Mouse (Mus musculus) testis, postnatal 14 days (tissue): Measurements from ENCODE around the gene Arl5c.

Source experiments
- DNase-seq: peaks from one replicate; pipeline ENCODE4 v3.0.0; 2021; ENCODE audit warnings: low spot score

The Arl5c gene

GRCm38 (mm10) chr11:97994539-97995100 is 1.4 kb downstream of the Arl5c start:
- DNase-seq: peak; percentile 74

GRCm38 (mm10) chr11:97988530-97989096 is 7.4 kb downstream of the Arl5c start:
- peak; percentile 85 for DNase-seq

- DNase-seq: peak; percentile 87
These were observed 8.1 kb downstream of the Arl5c start for GRCm38 (mm10) chr11:97987551-97988526.

- no peak for DNase-seq
These were observed 9.1 kb downstream of the Arl5c start for GRCm38 (mm10) chr11:97986738-97987465.

- no peak for DNase-seq
These were observed 10.0 kb downstream of the Arl5c start, which contains the start of gene Plxdc1 for GRCm38 (mm10) chr11:97985727-97986677. Gene Plxdc1, minus strand, starts transcription at chr11:97986444.

- DNase-seq: no peak
These were observed 12.0 kb downstream of the Arl5c start for GRCm38 (mm10) chr11:97983983-97984382.

- no peak for DNase-seq
These were observed 12.5 kb downstream of the Arl5c start for GRCm38 (mm10) chr11:97983506-97983905.

GRCm38 (mm10) chr11:97982721-97983120 is 13.3 kb downstream of the Arl5c start:
- DNase-seq: no peak

- no peak for DNase-seq
These were observed 15.4 kb downstream of the Arl5c start for GRCm38 (mm10) chr11:97980531-97980966.

- DNase-seq: no peak
These were observed 16.0 kb downstream of the Arl5c start for GRCm38 (mm10) chr11:97979824-97980495.

- DNase-seq: no peak
These were observed 17.6 kb downstream of the Arl5c start for GRCm38 (mm10) chr11:97978392-97978791.

GRCm38 (mm10) chr11:97977797-97978196 is 18.2 kb downstream of the Arl5c start:
- DNase-seq: no peak

- no peak for DNase-seq
These were observed 21.2 kb downstream of the Arl5c start for GRCm38 (mm10) chr11:97974746-97975145.

GRCm38 (mm10) chr11:97974141-97974540 is 21.8 kb downstream of the Arl5c start:
- no peak for DNase-seq

GRCm38 (mm10) chr11:97972434-97972833 is 23.5 kb downstream of the Arl5c start:
- DNase-seq: no peak

- DNase-seq: peak; percentile 41
These were observed 24.7 kb downstream of the Arl5c start for GRCm38 (mm10) chr11:97971232-97971631.

GRCm38 (mm10) chr11:97970771-97971170 is 25.2 kb downstream of the Arl5c start:
- no peak for DNase-seq

- no peak for DNase-seq
These were observed 27.6 kb downstream of the Arl5c start for GRCm38 (mm10) chr11:97968385-97968784.

- DNase-seq: no peak
These were observed 28.9 kb downstream of the Arl5c start for GRCm38 (mm10) chr11:97967114-97967513.

- no peak for DNase-seq
These were observed 35.1 kb downstream of the Arl5c start for GRCm38 (mm10) chr11:97960907-97961306.
